Mouse (Mus musculus) megakaryocyte progenitor cell, adult 5-6 weeks (primary cell): ENCODE measurements around the gene Selenop. TPM values are rescaled to one million over a fixed set of nuclear protein-coding genes. Genes with fewer than 3 reads are reported as not detected.

ENCODE experiments used
- ATAC-seq: replicated peaks from 2 replicates; pipeline ENCODE4 v1.8.0; 2016; ENCODE audit warnings: mild to moderate bottlenecking, moderate TSS enrichment, inconsistent platforms; ENCODE audit not compliant: poor library complexity
- total RNA-seq, 2 experiments: library from RNA; stranded (forward) in 1 of 2; stranded (reverse) in 1 of 2; fragments of 157-497, 149-512 nt in 1 of 2; fragments of 200-1000 nt in 1 of 2; gene quantifications; 2 replicates each; pipeline versions ENCODE4 v1.2.3 to v1.2.4; 2015 to 2017

The Selenop gene
- total RNA-seq, 2 experiments from 2014 or later, result 56.5 to 110 TPM

GRCm38 (mm10) chr15:3269996-3270645 lies 1.8 kb downstream of the Selenop start:
- ATAC-seq, result no peak

- peak; percentile 87 for ATAC-seq
These were observed 2.3 kb downstream of the Selenop start for GRCm38 (mm10) chr15:3270646-3271077.

GRCm38 (mm10) chr15:3271216-3271615 lies 2.9 kb downstream of the Selenop start:
- ATAC-seq, result peak; percentile 28

- no peak for ATAC-seq
These were observed 4.8 kb downstream of the Selenop start for GRCm38 (mm10) chr15:3273191-3273590.

- peak; percentile 57 for ATAC-seq
These were observed 9.0 kb downstream of the Selenop start for GRCm38 (mm10) chr15:3277391-3277790.

GRCm38 (mm10) chr15:3279242-3279641 lies 10.9 kb downstream of the Selenop start:
- no peak for ATAC-seq

GRCm38 (mm10) chr15:3281216-3281615 lies 12.9 kb downstream of the Selenop start:
- ATAC-seq, result no peak

GRCm38 (mm10) chr15:3281737-3282136 lies 13.4 kb downstream of the Selenop start:
- ATAC-seq, result no peak

GRCm38 (mm10) chr15:3286032-3286431 lies 17.7 kb downstream of the Selenop start:
- ATAC-seq, result no peak

GRCm38 (mm10) chr15:3290435-3290834 lies 22.1 kb downstream of the Selenop start:
- peak; percentile 53 for ATAC-seq

GRCm38 (mm10) chr15:3293477-3293876 lies 25.1 kb downstream of the Selenop start:
- ATAC-seq, result peak; percentile 79

GRCm38 (mm10) chr15:3295986-3296385 lies 27.6 kb downstream of the Selenop start:
- ATAC-seq, result no peak

GRCm38 (mm10) chr15:3297615-3298014 lies 29.3 kb downstream of the Selenop start:
- ATAC-seq, result no peak

- no peak for ATAC-seq
These were observed 32.2 kb downstream of the Selenop start for GRCm38 (mm10) chr15:3300361-3301100.

GRCm38 (mm10) chr15:3303426-3303825 lies 35.1 kb downstream of the Selenop start, which contains the start of gene Ccdc152:
TSS of gene Ccdc152 (minus strand) at chr15:3303526.
- no peak for ATAC-seq

GRCm38 (mm10) chr15:3309856-3310255 lies 41.5 kb downstream of the Selenop start:
- ATAC-seq, result no peak

- no peak for ATAC-seq
These were observed 44.6 kb downstream of the Selenop start for GRCm38 (mm10) chr15:3312937-3313336.

- no peak for ATAC-seq
These were observed 48.3 kb downstream of the Selenop start for GRCm38 (mm10) chr15:3316617-3317016.

GRCm38 (mm10) chr15:3319929-3320328 lies 51.6 kb downstream of the Selenop start:
- ATAC-seq, result no peak

- no peak for ATAC-seq
These were observed 54.7 kb downstream of the Selenop start for GRCm38 (mm10) chr15:3323041-3323440.
